Mouse (Mus musculus): ENCODE results near the gene Irx1. TPM values are rescaled to one million over a fixed set of nuclear protein-coding genes. Genes with fewer than 3 reads are reported as not detected.

The Irx1 gene
- polyA plus RNA-seq, 1 experiment from 2014 or later = not detected

GRCm38 (mm10) chr13:71960277-71960672 lies 3.2 kb downstream of the Irx1 start:
- Histone ChIP-seq H3K4me3 (no peak overlapping the region), H3K36me3 (no peaks in the 10 kb centered on the region), H3K27ac (no peak overlapping the region), H3K9me3 (replicated peaks) (no peaks in the 10 kb centered on the region), H3K27me3 (replicated peaks) (peaks cover 100% of the 10 kb centered on the region), H3K4me2 (no peak overlapping the region), H3K4me1 (no peaks in the 10 kb centered on the region), H3K9ac (no peak overlapping the region)
- WGBS (ENCODE audit: insufficient replicate concordance) = 2% methylated on average over 9 of the region's 9 CpGs
- ATAC-seq = no peak

DNA sequence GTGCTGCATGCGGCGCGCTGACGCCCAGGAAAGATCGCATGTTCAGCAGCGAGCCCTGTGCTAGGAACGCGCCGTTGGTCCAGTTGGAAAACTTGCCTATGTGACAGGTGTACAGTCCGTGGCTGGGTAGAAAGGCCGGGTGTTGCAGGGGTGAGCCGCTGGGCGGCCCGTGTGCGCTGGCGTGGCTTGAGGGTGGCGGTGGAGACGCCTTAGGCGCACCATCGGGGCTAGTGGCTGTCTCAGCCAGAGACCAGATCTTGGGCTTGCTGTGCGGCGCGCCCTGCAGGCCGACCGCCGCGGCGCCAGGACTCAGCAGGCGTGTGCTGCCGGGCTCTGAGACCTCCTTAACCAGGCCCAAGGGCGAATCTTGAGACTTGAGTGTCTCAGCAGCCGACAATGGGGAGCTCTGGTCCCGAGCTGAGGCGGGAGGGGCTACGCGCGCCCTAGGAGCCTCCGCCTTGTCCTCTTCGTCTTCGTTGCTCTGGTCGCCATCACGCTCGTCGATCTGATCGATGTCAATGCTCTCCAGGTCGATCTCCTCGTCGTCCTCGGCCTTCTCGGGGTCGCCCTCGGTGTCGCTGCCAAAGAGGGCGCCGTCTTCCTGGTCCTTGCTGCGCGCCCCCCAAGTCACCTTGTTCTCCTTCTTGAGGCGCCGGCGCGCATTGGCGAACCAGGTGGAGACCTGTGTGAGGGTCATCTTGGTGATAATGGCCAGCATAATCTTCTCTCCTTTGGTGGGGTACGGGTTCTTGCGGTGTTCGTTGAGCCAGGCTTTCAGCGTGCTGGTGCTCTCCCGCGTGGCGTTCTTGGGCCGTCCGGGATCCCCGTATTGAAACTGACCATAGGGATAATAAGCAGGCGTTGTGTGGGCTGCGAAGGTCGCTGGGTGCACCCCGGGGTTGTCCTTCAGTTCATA lies 3.9 kb downstream of the Irx1 start:
- H3K4me3 ChIP-seq = no peak overlapping the region
- H3K9ac ChIP-seq = no peak overlapping the region
- no peaks in the 10 kb centered on the region for H3K36me3 ChIP-seq
- H3K9me3 ChIP-seq (replicated peaks) = no peaks in the 10 kb centered on the region
- H3K4me2 ChIP-seq = no peak overlapping the region
- 3% methylated on average over 76 of the region's 76 CpGs for WGBS (ENCODE audit: insufficient replicate concordance)
- no peak for ATAC-seq
- H3K27me3 ChIP-seq (replicated peaks) = peaks cover 100% of the 10 kb centered on the region
- no peak overlapping the region for H3K27ac ChIP-seq
- H3K4me1 ChIP-seq = no peaks in the 10 kb centered on the region

GRCm38 (mm10) chr13:71958651-71959050 lies 4.9 kb downstream of the Irx1 start:
- no peak overlapping the region for H3K9ac ChIP-seq
- no peaks in the 10 kb centered on the region for H3K36me3 ChIP-seq
- ATAC-seq = no peak
- WGBS (ENCODE audit: insufficient replicate concordance) = 5% methylated on average over 16 of the region's 16 CpGs
- no peak overlapping the region for H3K4me3 ChIP-seq
- H3K4me1 ChIP-seq = no peaks in the 10 kb centered on the region
- H3K9me3 ChIP-seq (replicated peaks) = no peaks in the 10 kb centered on the region
- H3K4me2 ChIP-seq = no peak overlapping the region
- no peak overlapping the region for H3K27ac ChIP-seq
- H3K27me3 ChIP-seq (replicated peaks) = peaks cover 100% of the 10 kb centered on the region

DNA sequence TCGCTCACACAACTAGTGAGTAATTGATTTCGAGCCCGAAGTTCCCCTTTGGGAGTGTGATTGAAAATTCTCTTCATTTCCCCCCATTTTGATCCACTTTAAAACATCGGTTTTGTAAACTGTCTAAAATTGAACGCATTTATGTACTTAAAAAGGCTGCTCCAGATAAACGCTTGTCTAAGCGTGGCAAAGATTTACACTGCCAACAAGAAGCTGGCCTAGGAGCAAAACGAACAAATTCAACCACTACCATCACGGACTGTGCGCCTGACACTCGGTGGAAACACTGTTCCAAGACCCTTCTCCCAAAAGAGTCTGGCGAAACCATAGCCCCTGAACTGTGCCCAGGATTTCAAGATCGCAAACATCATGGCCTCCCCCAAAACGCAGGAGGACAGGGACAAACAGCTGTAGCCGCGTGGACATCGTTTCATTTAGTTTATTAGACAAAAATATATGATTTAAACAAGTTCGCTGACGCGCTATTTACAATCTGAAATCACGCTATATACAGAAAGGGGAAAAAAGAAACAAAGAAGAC lies 5.6 kb downstream of the Irx1 start:
- ATAC-seq = no peak
- Histone ChIP-seq H3K27me3 (replicated peaks) (peaks cover 99% of the 10 kb centered on the region), H3K4me3 (no peak overlapping the region), H3K27ac (no peak overlapping the region), H3K9me3 (replicated peaks) (no peaks in the 10 kb centered on the region), H3K4me1 (no peaks in the 10 kb centered on the region), H3K36me3 (no peaks in the 10 kb centered on the region), H3K4me2 (no peak overlapping the region), H3K9ac (no peak overlapping the region)
- 3% methylated on average over 21 of the region's 21 CpGs for WGBS (ENCODE audit: insufficient replicate concordance)

DNA sequence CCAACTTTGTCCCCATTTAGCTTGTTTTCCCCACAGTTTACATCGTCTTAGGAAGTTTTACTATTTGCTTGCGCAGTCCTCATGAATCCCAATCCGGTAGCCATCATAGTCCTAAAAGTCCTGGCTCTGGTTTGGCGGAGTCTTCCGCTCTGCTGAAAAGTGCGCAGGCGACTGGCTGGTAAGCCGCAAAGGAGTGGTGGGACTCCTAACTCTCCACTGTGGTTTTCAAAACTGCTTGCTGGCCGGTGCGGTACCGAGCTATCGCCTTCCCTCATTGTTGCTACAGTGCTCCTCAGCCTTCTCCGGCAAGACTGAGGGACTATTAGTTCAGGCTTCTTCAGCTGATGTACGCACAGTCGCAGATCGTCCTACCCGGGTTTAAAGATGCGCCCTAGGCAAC lies 6.4 kb downstream of the Irx1 start:
- H3K4me3 ChIP-seq = no peak overlapping the region
- H3K36me3 ChIP-seq = no peaks in the 10 kb centered on the region
- no peak for ATAC-seq
- peaks cover 91% of the 10 kb centered on the region for H3K27me3 ChIP-seq (replicated peaks)
- no peaks in the 10 kb centered on the region for H3K4me1 ChIP-seq
- WGBS (ENCODE audit: insufficient replicate concordance) = 5% methylated on average over 18 of the region's 18 CpGs
- no peak overlapping the region for H3K9ac ChIP-seq
- H3K4me2 ChIP-seq = no peak overlapping the region
- no peak overlapping the region for H3K27ac ChIP-seq
- H3K9me3 ChIP-seq (replicated peaks) = no peaks in the 10 kb centered on the region

DNA sequence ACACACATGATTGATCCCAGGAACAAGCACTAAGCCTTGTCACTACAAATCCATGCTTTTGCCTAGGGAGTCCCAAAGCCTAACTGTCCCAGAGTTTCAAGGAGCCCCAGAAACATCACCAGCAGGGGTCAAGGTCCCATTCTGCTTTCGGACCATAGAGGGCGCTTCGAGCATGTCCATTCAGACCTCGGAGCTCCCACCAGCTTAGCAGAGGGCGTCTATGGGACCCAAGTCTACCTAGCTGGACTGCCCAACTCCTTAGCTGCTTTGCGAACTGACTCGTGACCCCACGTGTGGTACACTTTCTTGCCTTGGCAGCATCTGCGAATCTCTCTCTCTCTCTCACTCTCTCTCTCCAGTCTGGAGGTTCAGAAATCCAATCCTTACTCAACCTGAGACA lies 7.0 kb downstream of the Irx1 start:
- ATAC-seq = no peak
- no peak overlapping the region for H3K4me2 ChIP-seq
- no peak overlapping the region for H3K4me3 ChIP-seq
- H3K27ac ChIP-seq = no peak overlapping the region
- no peaks in the 10 kb centered on the region for H3K9me3 ChIP-seq (replicated peaks)
- under 1% methylated on average over 9 of the region's 9 CpGs for WGBS (ENCODE audit: insufficient replicate concordance)
- H3K4me1 ChIP-seq = no peaks in the 10 kb centered on the region
- no peaks in the 10 kb centered on the region for H3K36me3 ChIP-seq
- H3K27me3 ChIP-seq (replicated peaks) = peaks cover 85% of the 10 kb centered on the region
- no peak overlapping the region for H3K9ac ChIP-seq

DNA sequence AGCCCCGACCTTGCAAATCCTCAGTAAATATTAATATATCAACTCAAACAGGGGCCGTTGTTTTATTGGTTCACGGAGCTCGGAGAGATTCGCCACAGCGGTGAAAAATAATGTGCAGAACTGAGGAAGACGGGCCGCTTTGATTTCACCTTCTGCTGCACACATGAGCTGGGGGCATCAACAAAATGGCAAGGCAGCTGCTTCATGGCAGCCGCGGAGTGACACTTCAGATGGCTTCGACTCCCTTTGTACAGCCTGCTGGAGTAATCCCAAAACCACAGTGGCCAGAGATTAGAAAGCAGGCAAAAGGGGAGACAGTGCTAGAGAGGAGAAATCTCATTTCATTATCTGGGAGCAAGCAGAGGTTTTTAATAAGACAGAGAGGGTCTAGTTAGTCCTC lies 11.6 kb downstream of the Irx1 start:
- no peaks in the 10 kb centered on the region for H3K36me3 ChIP-seq
- H3K9me3 ChIP-seq (replicated peaks) = no peaks in the 10 kb centered on the region
- H3K4me2 ChIP-seq = no peak overlapping the region
- no peak overlapping the region for H3K4me3 ChIP-seq
- H3K27me3 ChIP-seq (replicated peaks) = peaks cover 40% of the 10 kb centered on the region
- ATAC-seq = no peak
- H3K9ac ChIP-seq = no peak overlapping the region
- H3K27ac ChIP-seq = no peak overlapping the region
- 63% methylated on average over 11 of the region's 11 CpGs for WGBS (ENCODE audit: insufficient replicate concordance)
- H3K4me1 ChIP-seq = no peaks in the 10 kb centered on the region

DNA sequence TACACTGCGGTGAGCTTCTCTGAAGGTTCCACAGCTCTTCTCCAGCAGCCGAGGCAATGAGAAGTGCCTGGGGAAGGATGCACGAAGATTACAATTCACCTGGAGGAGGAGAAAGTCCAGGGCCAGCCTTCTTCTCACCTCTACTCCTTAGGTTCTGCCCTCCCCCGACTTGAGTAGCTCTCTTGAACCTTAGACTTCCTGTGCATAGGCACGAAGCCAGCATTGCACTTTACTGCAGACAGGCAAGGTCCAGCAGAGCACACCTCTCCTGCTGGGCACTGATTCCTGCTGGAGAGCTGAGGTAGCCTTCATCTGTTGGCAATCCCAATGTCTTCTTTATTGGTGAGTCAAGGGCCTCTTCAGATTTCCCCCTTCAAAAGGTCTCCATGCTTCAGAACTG lies 13.7 kb downstream of the Irx1 start:
- no peaks in the 10 kb centered on the region for H3K9me3 ChIP-seq (replicated peaks)
- H3K4me2 ChIP-seq = no peak overlapping the region
- no peak overlapping the region for H3K4me3 ChIP-seq
- 38% methylated on average over 5 of the region's 5 CpGs for WGBS (ENCODE audit: insufficient replicate concordance)
- H3K9ac ChIP-seq = no peak overlapping the region
- peaks cover 19% of the 10 kb centered on the region for H3K27me3 ChIP-seq (replicated peaks)
- no peaks in the 10 kb centered on the region for H3K36me3 ChIP-seq
- H3K4me1 ChIP-seq = no peaks in the 10 kb centered on the region
- ATAC-seq = no peak
- no peak overlapping the region for H3K27ac ChIP-seq

GRCm38 (mm10) chr13:71910361-71910760 lies 53.2 kb downstream of the Irx1 start:
- ATAC-seq = no peak
- Histone ChIP-seq H3K9me3 (replicated peaks) (no peaks in the 10 kb centered on the region), H3K4me3 (no peak overlapping the region), H3K4me2 (no peak overlapping the region), H3K9ac (no peak overlapping the region), H3K27ac (no peak overlapping the region), H3K4me1 (no peaks in the 10 kb centered on the region), H3K36me3 (no peaks in the 10 kb centered on the region), H3K27me3 (replicated peaks) (no peaks in the 10 kb centered on the region)
- 58% methylated on average over 3 of the region's 3 CpGs for WGBS (ENCODE audit: insufficient replicate concordance)
